Mouse (Mus musculus) layer of hippocampus, adult 2 months (tissue): Measurements from ENCODE around the gene Foxd2. TPM values are rescaled to one million over a fixed set of nuclear protein-coding genes. Genes with fewer than 3 reads are reported as not detected.
A peak's percentile ranks its signal among the peaks of the same experiment; 100 is the strongest.

ENCODE experiments used
- DNase-seq, 2 experiments: peaks; one replicate each; pipeline ENCODE4 v3.0.0; 2022; ENCODE audit warnings: low spot score in 2 of 2
- H3K27ac ChIP-seq: fragments of 200-600 bp; 2 replicates; pipeline ENCODE4 v1.8.1; 2022
- H3K4me3 ChIP-seq: fragments of 200-600 bp; 2 replicates; pipeline ENCODE4 v1.8.1; 2022; ENCODE audit warnings: mild to moderate bottlenecking
- CTCF ChIP-seq: fragments of 200-600 bp; conservative IDR thresholded peaks from 2 replicates; pipeline ENCODE4 v1.8.1; 2022; ENCODE audit warnings: antibody characterized with exemption, mild to moderate bottlenecking, moderate library complexity
- total RNA-seq, 2 experiments: library from RNA; stranded (reverse); gene quantifications; 2 replicates each; pipeline ENCODE4 v1.2.3; 2021

Gene Foxd2
- total RNA-seq, 2 experiments from 2014 or later: 0.18 TPM; not detected in 1

DNA sequence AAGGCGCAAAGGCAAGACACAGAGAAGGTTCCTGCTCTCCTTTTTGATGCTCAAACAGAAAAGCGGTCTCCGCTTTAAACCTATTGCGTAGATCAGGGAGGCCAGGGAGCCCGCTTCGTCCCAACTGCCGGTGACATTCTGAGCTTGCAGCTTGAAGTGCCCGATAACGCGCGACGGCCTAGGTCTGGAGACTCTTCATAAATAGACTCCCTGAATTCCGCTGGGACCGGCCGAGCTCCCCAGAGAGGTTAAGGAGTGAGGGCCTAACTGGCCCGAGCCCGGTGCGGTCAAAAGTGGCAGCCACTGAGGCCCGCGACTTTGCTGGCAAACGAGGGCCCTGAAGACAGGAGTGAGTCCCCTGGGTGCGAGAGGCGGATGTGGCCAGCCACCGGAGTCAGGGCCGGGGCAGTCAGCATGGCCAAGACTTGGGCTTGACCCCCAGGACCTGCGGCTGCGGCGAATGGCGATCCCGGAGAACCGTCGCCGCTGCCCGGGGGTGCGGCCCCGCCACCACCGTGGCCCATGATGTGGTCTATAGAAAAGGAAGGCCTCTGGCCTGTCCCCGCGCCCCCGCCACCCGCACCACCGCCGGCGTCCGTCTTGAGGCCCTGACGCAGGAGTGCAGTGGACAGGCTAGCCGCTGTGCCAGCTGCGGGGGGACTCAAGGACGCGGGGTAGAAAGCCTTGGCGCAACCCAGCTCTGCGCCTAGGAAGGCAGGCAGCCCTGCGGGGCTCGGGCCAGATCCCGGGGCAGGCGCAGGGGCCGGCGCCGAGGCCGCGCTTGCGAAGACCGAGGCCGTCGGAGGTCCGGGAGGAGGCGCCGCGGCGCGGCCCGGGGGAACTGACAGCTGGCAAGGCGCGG is 1.4 kb downstream of the Foxd2 start:
- DNase-seq: no peak
- no peak overlapping the region for H3K27ac ChIP-seq
- no peak overlapping the region for H3K4me3 ChIP-seq
- TF ChIP-seq CTCF: no peak

DNA sequence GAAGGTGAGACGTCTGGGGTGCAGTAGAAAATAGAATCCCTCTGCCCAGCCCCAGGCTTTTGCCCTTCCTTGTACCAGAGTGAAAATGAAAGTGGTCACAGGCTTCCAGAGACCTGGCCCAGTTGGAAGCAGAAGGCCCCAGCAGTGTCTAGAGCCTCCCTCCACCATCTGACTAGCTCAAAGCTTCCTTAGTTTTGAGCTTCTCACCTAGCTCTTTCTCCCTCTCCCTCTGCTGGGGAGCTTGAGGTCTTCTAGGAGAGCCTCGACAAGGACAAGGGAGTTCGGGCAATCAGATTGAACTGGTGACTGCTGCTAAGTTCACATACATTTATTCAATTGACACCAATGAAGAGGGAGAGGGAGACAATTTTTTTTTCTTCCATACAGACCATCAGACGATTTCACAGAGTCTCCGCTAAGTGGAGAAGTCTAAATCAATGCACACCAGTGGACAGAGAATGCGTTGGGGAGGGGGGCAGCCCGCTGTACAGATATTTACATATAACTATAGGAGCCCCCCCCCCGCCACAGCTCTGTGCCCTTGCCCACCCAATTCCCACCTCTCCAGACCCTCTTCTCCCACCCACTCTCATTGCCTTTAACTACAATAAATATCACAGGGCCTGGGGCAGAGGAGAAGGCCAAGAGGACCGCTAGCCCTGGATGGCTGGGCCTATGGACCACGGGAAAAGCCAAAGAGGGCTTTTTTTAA is 2.5 kb downstream of the Foxd2 start:
- H3K27ac ChIP-seq: no peak overlapping the region
- H3K4me3 ChIP-seq: no peak overlapping the region
- no peak for DNase-seq
- no peak for TF ChIP-seq CTCF

DNA sequence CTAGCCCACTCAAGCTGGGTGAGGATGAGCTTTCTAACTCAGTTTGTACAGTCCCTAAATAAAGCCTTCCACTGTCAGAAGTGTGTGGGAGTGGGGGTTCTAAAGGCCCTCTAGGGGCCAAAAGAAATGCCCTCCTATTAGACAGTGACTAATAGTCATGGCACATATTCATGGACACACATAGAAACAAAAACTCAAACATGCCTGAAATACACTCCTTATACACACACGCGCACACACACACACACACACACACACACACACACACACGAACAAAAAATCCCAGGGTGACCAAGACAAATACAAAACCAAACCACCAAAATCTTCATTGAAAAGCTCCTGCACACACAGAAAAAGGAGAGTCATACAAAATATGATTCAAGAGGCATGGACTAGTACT is 3.2 kb downstream of the Foxd2 start:
- no peak for TF ChIP-seq CTCF
- no peak for DNase-seq

DNA sequence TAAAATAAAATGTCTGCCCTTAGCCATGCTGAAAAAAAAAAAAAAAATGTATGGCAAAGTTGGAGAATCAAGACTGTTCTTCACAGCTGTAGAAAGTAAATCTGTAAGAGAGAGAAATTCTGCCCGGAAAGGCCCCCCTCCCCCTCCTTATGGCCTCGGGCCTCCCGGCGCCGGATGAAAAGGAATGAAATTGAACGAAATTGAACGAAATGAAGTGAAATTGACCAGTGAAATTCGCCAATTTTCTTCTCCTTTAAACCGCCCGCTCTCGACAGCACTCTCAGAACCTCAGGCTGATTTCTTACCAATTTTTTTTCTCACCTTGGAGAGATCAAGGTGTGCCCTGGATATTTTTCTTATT is 5.3 kb downstream of the Foxd2 start:
- no peak overlapping the region for H3K27ac ChIP-seq
- no peak for DNase-seq
- no peak for TF ChIP-seq CTCF
- H3K4me3 ChIP-seq: no peak overlapping the region

More for the DNA sequence above, 3.2 kb downstream of the Foxd2 start:
- Histone ChIP-seq H3K27ac (no peak overlapping the region), H3K4me3 (no peak overlapping the region)

DNA sequence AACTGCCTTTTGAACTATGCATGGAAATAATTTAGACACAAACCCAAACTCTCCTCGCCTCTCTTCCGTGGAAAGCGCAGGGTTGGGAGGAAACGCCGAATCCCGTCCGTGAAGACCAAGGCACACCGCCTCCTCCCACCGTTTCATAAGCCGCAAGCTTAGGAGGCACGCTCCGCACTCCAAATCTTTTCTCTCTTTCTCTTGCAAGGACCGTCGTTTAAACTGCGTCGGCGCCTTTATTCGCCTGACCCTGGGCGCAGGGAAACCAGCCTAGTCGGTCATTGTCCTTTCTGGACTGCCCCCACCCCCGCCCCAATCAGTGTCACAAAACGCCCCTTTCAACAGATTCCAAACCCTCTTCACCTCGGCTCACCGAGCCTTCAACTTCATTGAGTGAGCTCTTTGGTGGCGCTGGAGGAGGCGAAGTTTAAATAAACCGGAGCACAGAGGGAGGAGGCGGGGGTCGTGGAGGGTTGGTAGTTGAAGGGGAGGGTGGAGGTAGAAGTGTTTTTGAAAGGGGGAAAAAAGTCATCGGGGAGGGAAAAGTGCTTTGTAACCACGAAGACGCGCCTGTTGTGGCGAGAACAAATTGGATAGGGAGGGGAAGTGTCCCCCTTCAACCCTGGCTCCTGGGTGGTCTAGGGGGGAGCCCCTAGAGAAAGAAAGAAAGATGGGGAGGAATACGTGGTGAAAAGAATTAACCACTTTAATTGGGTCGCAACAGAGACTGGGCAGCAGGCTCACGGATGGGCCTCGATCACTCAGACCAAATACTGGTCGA is 5.8 kb downstream of the Foxd2 start:
- Histone ChIP-seq H3K4me3 (no peak overlapping the region), H3K27ac (no peak overlapping the region)
- no peak for DNase-seq
- no peak for TF ChIP-seq CTCF

DNA sequence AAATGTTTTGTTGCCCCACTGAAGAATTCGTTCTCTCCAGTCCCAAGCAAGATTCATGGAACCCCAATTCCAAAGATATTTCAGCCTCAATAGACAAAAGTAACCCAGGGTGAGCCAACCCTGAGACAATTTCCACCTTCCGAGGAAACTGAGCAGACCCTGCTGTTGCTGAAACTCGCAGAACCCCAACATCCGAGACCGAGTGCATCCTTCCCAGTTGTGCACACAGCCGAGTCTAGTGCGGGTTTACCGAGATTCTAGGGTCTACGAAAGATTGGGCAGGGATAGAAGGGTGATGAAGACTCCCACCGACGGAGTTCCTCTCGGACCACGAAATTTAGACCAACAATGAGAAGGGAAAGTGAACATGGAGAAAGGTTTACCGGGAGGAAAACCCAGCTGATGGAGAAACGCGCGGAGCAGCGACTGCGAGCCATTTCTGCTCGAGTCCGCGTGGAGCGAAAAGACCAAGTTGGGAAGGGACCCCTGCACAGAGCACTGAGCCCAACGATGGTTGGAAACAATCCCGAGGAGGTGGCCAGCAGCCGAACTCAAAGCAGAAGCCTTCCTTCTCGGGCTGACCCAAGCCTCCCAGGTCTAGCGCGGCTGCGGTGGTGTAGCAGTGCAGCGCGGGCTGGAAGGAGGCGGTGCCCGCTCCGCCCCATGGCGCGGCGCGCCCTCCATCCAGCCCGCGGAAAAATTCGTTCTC is 6.9 kb downstream of the Foxd2 start:
- Histone ChIP-seq H3K4me3 (no peak overlapping the region), H3K27ac (no peak overlapping the region)
- DNase-seq: no peak
- no peak for TF ChIP-seq CTCF

DNA sequence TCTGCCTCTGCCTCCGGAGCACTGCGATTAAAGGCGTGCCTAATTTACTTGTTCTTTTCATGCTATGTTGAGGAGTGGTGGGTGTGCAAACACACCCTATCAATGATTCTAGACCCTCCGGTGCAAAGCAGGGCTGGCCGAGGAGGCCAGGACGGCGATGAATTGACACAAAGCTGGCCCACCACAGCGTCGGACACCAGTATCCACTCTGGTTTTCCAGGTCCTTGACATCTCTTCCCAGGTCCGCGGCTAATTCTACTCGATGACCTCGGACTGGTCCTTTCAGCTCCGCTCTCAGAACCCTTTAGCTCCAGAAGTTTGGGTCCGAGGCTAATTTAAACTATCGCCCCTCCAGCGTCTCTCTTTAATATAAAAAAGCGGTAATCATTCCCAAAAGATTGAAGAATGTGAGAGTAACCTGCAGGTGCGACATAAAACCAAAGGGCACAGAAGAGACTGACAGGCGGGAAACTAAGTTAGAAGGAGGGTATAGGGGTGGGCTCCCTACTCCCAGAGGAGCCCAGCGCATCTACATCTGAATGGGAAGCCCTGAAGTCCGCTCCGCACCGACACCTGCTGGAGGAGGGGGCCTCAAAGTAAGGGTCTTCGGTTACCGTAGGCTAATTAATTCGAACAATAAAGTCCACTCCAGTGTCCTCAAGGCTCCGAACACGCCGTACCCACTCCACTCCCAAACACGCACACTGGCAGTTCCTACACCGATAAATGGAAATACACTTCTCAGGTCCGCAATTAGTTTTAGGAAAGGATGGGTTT is 7.6 kb downstream of the Foxd2 start:
- H3K4me3 ChIP-seq: no peak overlapping the region
- no peak overlapping the region for H3K27ac ChIP-seq
- DNase-seq: no peak
- no peak for TF ChIP-seq CTCF

DNA sequence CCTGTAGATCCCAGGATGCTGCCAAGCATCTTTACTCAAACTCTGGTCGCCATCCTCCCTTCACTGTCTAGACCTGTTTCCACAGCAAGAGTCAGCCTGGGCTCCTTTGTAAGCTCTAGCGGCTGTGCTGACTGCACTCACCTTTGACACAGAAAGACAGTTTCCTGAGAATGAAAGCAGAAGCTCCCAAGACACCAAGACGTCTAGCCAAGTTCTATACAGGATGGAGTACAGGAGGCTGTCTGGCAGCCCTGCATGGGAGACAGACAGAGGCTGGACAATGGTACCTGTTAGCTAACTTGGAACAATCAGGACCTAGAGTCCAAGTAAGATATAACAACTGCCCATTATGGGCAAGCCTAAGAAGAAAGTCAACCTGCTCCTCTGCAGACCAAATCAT is 8.8 kb downstream of the Foxd2 start:
- DNase-seq: no peak
- Histone ChIP-seq H3K4me3 (no peak overlapping the region), H3K27ac (no peak overlapping the region)
- no peak for TF ChIP-seq CTCF

DNA sequence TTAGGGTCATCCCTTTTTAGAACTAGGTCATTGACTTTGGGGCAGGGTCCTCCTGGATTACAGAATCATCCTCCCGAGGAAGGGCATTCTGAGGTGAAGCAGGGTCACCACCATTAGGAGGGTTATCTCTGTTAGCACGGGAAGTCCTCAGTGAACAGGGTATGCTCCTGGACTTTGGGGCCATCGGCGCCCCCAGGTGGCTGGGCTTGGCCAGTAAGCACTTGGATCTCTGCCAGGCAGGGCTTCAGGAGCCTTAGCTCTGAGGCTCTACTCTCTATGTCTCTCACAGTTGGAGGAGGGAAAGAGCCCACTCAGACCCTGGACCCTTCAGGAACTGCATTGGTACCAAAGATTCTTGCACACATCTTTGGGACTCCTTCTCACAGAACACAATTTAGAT is 10.8 kb downstream of the Foxd2 start:
- Histone ChIP-seq H3K4me3 (no peak overlapping the region), H3K27ac (no peak overlapping the region)
- no peak for DNase-seq
- TF ChIP-seq CTCF: peak; percentile 57

DNA sequence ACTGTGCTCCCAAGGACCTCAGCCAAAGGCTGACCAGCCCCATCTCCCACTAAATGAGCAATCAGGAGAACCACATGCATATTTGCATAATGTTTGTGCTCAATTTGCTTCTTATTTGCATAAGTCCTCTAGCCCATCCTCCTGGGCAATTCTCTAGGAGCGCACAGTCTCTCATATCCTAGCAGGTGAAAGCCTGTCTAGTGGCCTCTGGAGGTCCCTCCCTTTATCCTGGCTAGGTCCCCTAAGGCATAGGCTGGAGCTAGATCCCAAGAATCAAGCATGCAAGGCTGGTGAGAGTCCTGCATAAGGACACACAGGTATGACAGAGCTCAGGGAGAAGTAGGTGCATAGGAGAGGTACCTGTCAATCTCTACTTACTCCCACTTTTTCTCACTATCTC is 26.4 kb downstream of the Foxd2 start:
- DNase-seq: no peak
- Histone ChIP-seq H3K4me3 (no peak overlapping the region), H3K27ac (no peak overlapping the region)
- TF ChIP-seq CTCF: no peak

DNA sequence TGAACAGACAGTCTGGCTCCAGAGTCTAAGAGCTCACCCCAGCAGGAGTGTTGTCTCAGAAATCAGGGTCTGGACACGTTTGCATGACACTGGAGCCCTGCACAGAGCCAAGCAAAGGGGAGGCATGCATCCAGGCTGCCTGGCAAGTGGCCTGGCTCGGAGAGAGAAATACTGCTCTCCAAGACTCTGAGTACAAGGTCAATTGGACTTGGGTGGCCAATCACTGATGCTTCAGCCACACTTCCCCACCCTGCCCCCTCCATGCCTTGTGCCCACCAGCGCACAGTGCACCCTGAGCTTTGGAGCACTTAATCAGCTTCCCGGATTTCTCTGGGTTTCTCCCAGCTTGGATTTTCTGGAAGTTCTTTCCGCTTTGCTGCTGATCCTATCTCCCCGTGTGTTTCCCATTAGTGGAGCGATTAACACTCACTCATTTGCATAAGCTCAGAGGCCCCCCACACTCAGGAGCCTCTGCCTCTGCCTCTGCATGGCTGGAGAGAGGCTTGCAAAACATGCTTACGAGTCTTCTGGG is 32.2 kb downstream of the Foxd2 start:
- no peak overlapping the region for H3K27ac ChIP-seq
- TF ChIP-seq CTCF: no peak
- DNase-seq: no peak
- H3K4me3 ChIP-seq: no peak overlapping the region

DNA sequence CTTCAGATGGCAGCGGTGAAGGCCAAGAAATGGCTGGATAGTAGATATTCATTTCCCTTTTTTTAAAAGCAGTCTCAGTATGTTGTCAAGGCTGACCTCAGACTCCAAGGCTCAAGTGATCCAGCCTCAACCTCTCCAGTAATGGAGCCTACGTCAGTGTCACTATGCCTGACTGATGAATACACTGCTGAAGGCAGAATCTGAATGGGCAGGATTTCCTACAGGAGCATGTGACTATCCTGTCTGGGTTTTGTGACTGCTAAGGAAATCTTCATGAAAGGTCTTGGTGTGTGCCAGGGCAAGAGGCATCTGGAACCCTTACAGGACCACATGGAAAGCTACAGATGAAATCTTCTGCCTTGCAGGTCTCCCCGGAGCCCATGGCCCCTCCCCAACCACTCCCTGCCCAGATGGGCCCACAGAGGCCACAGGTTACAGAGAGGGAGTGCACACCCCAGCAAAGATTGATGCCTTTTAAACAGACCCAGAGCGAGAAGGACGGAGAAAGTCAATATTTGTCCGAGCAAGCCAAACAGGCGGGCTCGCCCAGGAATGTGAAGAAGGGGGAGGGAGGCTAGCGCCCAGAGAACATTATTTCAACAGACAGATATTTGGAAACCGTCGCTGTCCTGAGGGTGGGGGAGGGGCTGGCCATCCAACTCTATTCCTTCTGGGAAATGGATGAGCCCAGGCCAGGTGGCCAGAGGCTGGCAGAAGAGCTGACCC is 38.7 kb downstream of the Foxd2 start:
- no peak for TF ChIP-seq CTCF
- no peak overlapping the region for H3K27ac ChIP-seq
- no peak for DNase-seq
- no peak overlapping the region for H3K4me3 ChIP-seq
